Mouse (Mus musculus) megakaryocyte, embryonic 14.5 days (primary cell): Measurements from ENCODE around the gene Stat1.

ENCODE experiments used
- FLI1 ChIP-seq: IDR thresholded peaks from 2 replicates; pipeline ENCODE4 v1.6.1; 2012; ENCODE audit warnings: low read length, inconsistent platforms, mixed read lengths
- GATA1 ChIP-seq: IDR thresholded peaks from 3 replicates; pipeline ENCODE4 v1.6.1; 2012; ENCODE audit warnings: mixed read lengths, low read length, inconsistent platforms, borderline replicate concordance

DNA sequence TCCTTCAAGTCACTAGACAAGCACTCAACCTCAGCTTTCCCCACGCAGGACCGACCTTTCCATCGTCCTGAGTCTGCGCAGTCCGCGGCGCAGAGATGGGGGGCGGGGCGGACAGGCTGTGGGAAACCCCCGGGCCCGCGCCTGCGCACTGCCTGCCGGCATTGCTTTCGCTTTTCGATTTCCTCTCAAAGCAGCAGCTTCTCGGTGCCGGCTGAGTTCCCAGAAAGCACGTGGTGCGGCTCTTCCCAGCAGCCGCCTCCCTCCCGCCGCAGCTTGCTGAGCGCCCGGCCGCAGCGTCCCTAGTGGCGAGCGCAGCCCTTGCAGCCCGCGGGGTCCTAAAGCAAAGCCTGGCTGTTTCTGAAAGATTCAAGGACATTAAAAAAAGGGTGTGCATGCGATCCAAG, 5.6 kb upstream of the Stat1 start:
- TF ChIP-seq GATA1 (no peak), FLI1 (no peak)
